Mouse (Mus musculus): ENCODE results near the gene Endov.

DNA sequence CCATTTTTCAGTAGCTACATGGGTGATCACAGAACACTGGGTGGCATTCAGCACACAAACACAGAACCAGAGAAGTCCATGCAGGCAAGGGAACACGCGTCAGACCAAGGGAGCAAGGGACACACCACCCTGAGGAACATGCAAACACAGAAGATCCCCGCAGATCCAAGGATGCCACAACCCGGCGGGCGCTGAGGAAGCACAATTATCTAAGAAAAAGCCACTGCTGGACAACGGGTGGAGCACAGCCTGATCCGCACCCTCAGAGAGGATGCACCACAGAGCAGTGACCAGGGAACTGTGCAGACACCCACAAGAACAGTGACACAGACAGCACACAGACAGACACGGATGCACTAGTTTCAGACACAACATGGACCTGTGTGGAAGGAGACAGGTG lies 49.4 kb downstream of the Endov start:
- TF ChIP-seq CTCF (IDR thresholded peaks at IDR 0.05; ENCODE audit: low read depth) (no peak), EP300 (IDR thresholded peaks at IDR 0.05; ENCODE audit: low read depth) (no peak)

Measured in liver, embryonic 14.5 days (tissue).